Mouse (Mus musculus): ENCODE results near the gene A1cf. TPM values are rescaled to one million over a fixed set of nuclear protein-coding genes. Genes with fewer than 3 reads are reported as not detected.

The A1cf gene
- polyA plus RNA-seq, 1 experiment from 2014 or later = 3.6 TPM

GRCm38 (mm10) chr19:31954696-31955095 lies 86.1 kb downstream of the A1cf start:
- H3K4me3 ChIP-seq (replicated peaks) = no peak overlapping the region
- H3K4me1 ChIP-seq = no peaks in the 10 kb centered on the region
- no peak overlapping the region for H3K9ac ChIP-seq
- no peaks in the 10 kb centered on the region for H3K9me3 ChIP-seq
- 79% methylated on average over 4 of the region's 4 CpGs for WGBS
- ATAC-seq (ENCODE audit: insufficient read depth, low FRiP score, low read depth) = no peak
- H3K4me2 ChIP-seq = no peak overlapping the region
- no peaks in the 10 kb centered on the region for H3K36me3 ChIP-seq
- H3K27me3 ChIP-seq (replicated peaks) = no peaks in the 10 kb centered on the region
- H3K27ac ChIP-seq = no peak overlapping the region

- H3K27ac ChIP-seq = no peak overlapping the region
- no peak overlapping the region for H3K4me3 ChIP-seq (replicated peaks)
- no peaks in the 10 kb centered on the region for H3K27me3 ChIP-seq (replicated peaks)
- ATAC-seq (ENCODE audit: insufficient read depth, low FRiP score, low read depth) = no peak
- H3K4me1 ChIP-seq = no peaks in the 10 kb centered on the region
- 64% methylated on average over 2 of the region's 2 CpGs for WGBS
- no peak overlapping the region for H3K4me2 ChIP-seq
- H3K9ac ChIP-seq = no peak overlapping the region
- no peaks in the 10 kb centered on the region for H3K36me3 ChIP-seq
- H3K9me3 ChIP-seq = no peaks in the 10 kb centered on the region
Observed at GRCm38 (mm10) chr19:31956359-31956758, 87.8 kb downstream of the A1cf start.

GRCm38 (mm10) chr19:31960434-31960833 lies 91.9 kb downstream of the A1cf start:
- H3K9me3 ChIP-seq = no peaks in the 10 kb centered on the region
- WGBS = 95% methylated on average over 2 of the region's 2 CpGs
- H3K4me2 ChIP-seq = no peak overlapping the region
- no peak for ATAC-seq (ENCODE audit: insufficient read depth, low FRiP score, low read depth)
- H3K4me3 ChIP-seq (replicated peaks) = no peak overlapping the region
- no peaks in the 10 kb centered on the region for H3K27me3 ChIP-seq (replicated peaks)
- no peak overlapping the region for H3K9ac ChIP-seq
- no peaks in the 10 kb centered on the region for H3K4me1 ChIP-seq
- H3K36me3 ChIP-seq = no peaks in the 10 kb centered on the region
- no peak overlapping the region for H3K27ac ChIP-seq

GRCm38 (mm10) chr19:31963147-31963546 lies 94.6 kb downstream of the A1cf start:
- 43% methylated on average over 3 of the region's 3 CpGs for WGBS
- no peak overlapping the region for H3K9ac ChIP-seq
- H3K4me3 ChIP-seq (replicated peaks) = no peak overlapping the region
- no peaks in the 10 kb centered on the region for H3K4me1 ChIP-seq
- no peaks in the 10 kb centered on the region for H3K27me3 ChIP-seq (replicated peaks)
- no peak for ATAC-seq (ENCODE audit: insufficient read depth, low FRiP score, low read depth)
- H3K9me3 ChIP-seq = no peaks in the 10 kb centered on the region
- H3K27ac ChIP-seq = no peak overlapping the region
- no peak overlapping the region for H3K4me2 ChIP-seq
- H3K36me3 ChIP-seq = no peaks in the 10 kb centered on the region

- no peak overlapping the region for H3K27ac ChIP-seq
- no peaks in the 10 kb centered on the region; the same call in 1 of the 2 replicates for H3K27me3 ChIP-seq (replicated peaks)
- H3K9me3 ChIP-seq = no peaks in the 10 kb centered on the region
- 49% methylated on average over 5 of the region's 5 CpGs for WGBS
- no peaks in the 10 kb centered on the region for H3K4me1 ChIP-seq
- H3K9ac ChIP-seq = no peak overlapping the region
- H3K4me3 ChIP-seq (replicated peaks) = no peak overlapping the region
- no peak overlapping the region for H3K4me2 ChIP-seq
- H3K36me3 ChIP-seq = no peaks in the 10 kb centered on the region
- ATAC-seq (ENCODE audit: insufficient read depth, low FRiP score, low read depth) = no peak
Observed at GRCm38 (mm10) chr19:31967933-31968532, 99.5 kb downstream of the A1cf start.

- Histone ChIP-seq H3K27ac (no peak overlapping the region), H3K9ac (no peak overlapping the region), H3K9me3 (no peaks in the 10 kb centered on the region), H3K36me3 (no peaks in the 10 kb centered on the region), H3K4me2 (no peak overlapping the region), H3K4me1 (no peaks in the 10 kb centered on the region), H3K4me3 (replicated peaks) (no peak overlapping the region), H3K27me3 (replicated peaks) (no peaks in the 10 kb centered on the region; the same call in 1 of the 2 replicates)
- 54% methylated on average over 3 of the region's 3 CpGs for WGBS
- ATAC-seq (ENCODE audit: insufficient read depth, low FRiP score, low read depth) = no peak
Observed at GRCm38 (mm10) chr19:31971405-31971804, 102.8 kb downstream of the A1cf start.

- no peak for ATAC-seq (ENCODE audit: insufficient read depth, low FRiP score, low read depth)
- Histone ChIP-seq H3K4me1 (no peaks in the 10 kb centered on the region), H3K4me3 (replicated peaks) (no peak overlapping the region), H3K4me2 (no peak overlapping the region), H3K9ac (no peak overlapping the region), H3K27me3 (replicated peaks) (no peaks in the 10 kb centered on the region; the same call in 1 of the 2 replicates), H3K9me3 (no peaks in the 10 kb centered on the region), H3K36me3 (no peaks in the 10 kb centered on the region), H3K27ac (no peak overlapping the region)
- WGBS = 11% methylated on average over 6 of the region's 6 CpGs
Observed at GRCm38 (mm10) chr19:31971998-31972397, 103.4 kb downstream of the A1cf start.

DNA sequence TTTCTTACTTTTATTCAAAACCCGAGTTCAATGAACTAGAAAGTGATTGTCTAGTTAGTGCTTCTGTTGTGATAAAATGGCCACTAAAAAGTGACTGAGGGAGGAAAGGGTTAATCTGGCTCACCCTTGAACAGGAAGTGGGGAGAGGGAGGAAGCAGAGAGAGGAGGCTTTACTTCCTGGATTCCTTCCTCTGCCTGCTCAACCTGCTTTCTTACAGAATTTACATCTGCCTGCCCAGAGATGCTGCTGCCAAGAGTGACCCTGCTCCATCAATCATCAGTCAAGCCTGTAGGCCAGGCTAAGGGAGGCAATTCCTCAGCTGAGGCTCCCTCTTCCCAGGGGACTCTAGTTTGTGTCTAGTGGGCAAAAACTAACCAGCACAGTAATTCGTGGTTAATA lies 107.3 kb downstream of the A1cf start:
- ATAC-seq (ENCODE audit: insufficient read depth, low FRiP score, low read depth) = no peak

DNA sequence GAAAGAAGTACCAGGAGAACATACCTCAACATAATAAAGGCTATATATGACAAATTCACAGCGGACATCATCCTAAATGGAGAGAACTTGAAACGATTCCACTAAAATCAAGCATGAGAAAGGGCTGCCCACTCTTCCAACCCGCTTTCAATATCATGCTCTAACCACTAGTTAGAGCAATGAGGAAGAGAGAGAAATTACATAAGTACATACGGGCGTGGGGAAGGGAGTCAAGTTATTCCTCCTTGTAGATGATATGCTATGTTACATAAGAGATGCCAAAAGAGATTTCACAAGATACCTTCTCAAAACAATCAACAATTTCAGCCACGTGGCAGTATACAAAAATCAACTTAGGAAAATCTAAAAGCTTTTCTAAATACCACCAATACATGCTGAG lies 122.5 kb downstream of the A1cf start:
- Histone ChIP-seq H3K9me3 (no peaks in the 10 kb centered on the region), H3K4me3 (replicated peaks) (no peak overlapping the region), H3K4me2 (no peak overlapping the region), H3K27ac (no peak overlapping the region), H3K36me3 (no peaks in the 10 kb centered on the region), H3K4me1 (no peaks in the 10 kb centered on the region), H3K27me3 (replicated peaks) (no peaks in the 10 kb centered on the region), H3K9ac (no peak overlapping the region)
- 85% methylated on average over 6 of the region's 6 CpGs for WGBS
- ATAC-seq (ENCODE audit: insufficient read depth, low FRiP score, low read depth) = no peak

More for the DNA sequence above, 107.3 kb downstream of the A1cf start:
- Histone ChIP-seq H3K4me3 (replicated peaks) (no peak overlapping the region), H3K9me3 (no peaks in the 10 kb centered on the region), H3K27ac (no peak overlapping the region), H3K36me3 (no peaks in the 10 kb centered on the region), H3K4me2 (no peak overlapping the region), H3K9ac (no peak overlapping the region), H3K27me3 (replicated peaks) (no peaks in the 10 kb centered on the region), H3K4me1 (no peaks in the 10 kb centered on the region)
- 67% methylated on average over 2 of the region's 2 CpGs for WGBS

- H3K27me3 ChIP-seq (replicated peaks) = no peaks in the 10 kb centered on the region
- no peak overlapping the region for H3K4me2 ChIP-seq
- ATAC-seq (ENCODE audit: insufficient read depth, low FRiP score, low read depth) = no peak
- no peaks in the 10 kb centered on the region for H3K9me3 ChIP-seq
- no peak overlapping the region for H3K27ac ChIP-seq
- H3K4me3 ChIP-seq (replicated peaks) = no peak overlapping the region
- no peaks in the 10 kb centered on the region for H3K4me1 ChIP-seq
- WGBS = 87% methylated on average over 3 of the region's 3 CpGs
- no peaks in the 10 kb centered on the region for H3K36me3 ChIP-seq
- no peak overlapping the region for H3K9ac ChIP-seq
Observed at GRCm38 (mm10) chr19:31996916-31997315, 128.4 kb downstream of the A1cf start.

Other genes starting within 250 kb of the A1cf start
- 10.0 and 10.5 TPM in 2 replicates for gene Prkg1, start 103.7 kb upstream of the A1cf start, polyA plus RNA-seq (2015; fragmentation: Nextera tagmentation; extraction: Ambion mirVana)
- gene Asah2, start 239.4 kb downstream of the A1cf start, polyA plus RNA-seq (2015; fragmentation: Nextera tagmentation; extraction: Ambion mirVana) = 2.2 and 2.4 TPM in 2 replicates

Data from stomach, embryonic 15.5 days (tissue).